Mouse (Mus musculus): ENCODE measurements around the gene Tmem151b.
A peak's percentile ranks its signal among the peaks of the same experiment; 100 is the strongest.

- TF ChIP-seq CTCF (IDR thresholded peaks at IDR 0.05; ENCODE audit: insufficient read depth, low read depth, low read length) (peak; percentile 32; the same call in 1 of the 2 replicates), POLR2A (IDR thresholded peaks at IDR 0.05; ENCODE audit: insufficient read depth, low read depth, low read length) (no peak)
Measured at GRCm38 (mm10) chr17:45551816-45552451, 2.5 kb upstream of the Tmem151b start.
